Mouse (Mus musculus) liver, embryonic 15.5 days (tissue): Measurements from ENCODE around the gene Trim67. TPM values are rescaled to one million over a fixed set of nuclear protein-coding genes. Genes with fewer than 3 reads are reported as not detected.

ENCODE experiments used
- ATAC-seq: fragments of 200-750 bp; cut with Nextera tagmentation; 2 replicates; pipeline ENCODE4 v1.8.0; 2017; ENCODE audit warnings: moderate number of reproducible peaks, mild to moderate bottlenecking, moderate library complexity; ENCODE audit not compliant: insufficient read depth
- H3K27ac ChIP-seq: fragments of 300-500 bp; sonication (generic); replicated peaks from 2 replicates; pipeline ENCODE4 v1.5.1; 2015; ENCODE audit warnings: mild to moderate bottlenecking, inconsistent platforms
- H3K27me3 ChIP-seq: fragments of 300-500 bp; sonication (generic); 2 replicates; pipeline ENCODE4 v1.6.1; 2015; ENCODE audit warnings: mild to moderate bottlenecking, inconsistent platforms
- H3K36me3 ChIP-seq: fragments of 300-500 bp; sonication (generic); replicated peaks from 2 replicates; pipeline ENCODE4 v1.6.1; 2015; ENCODE audit warnings: moderate library complexity, mild to moderate bottlenecking, inconsistent platforms
- H3K4me1 ChIP-seq: fragments of 300-500 bp; sonication (generic); replicated peaks from 2 replicates; pipeline ENCODE4 v1.6.1; 2015; ENCODE audit warnings: inconsistent platforms
- H3K4me2 ChIP-seq: fragments of 300-500 bp; sonication (generic); 2 replicates; pipeline ENCODE4 v1.6.1; 2015; ENCODE audit warnings: moderate library complexity, mild to moderate bottlenecking, inconsistent platforms
- H3K4me3 ChIP-seq: fragments of 300-500 bp; sonication (generic); replicated peaks from 2 replicates; pipeline ENCODE4 v1.5.1; 2015; ENCODE audit warnings: mild to moderate bottlenecking, inconsistent platforms
- H3K9ac ChIP-seq: fragments of 300-500 bp; sonication (generic); 2 replicates; pipeline ENCODE4 v1.6.1; 2015; ENCODE audit warnings: moderate library complexity, mild to moderate bottlenecking, inconsistent platforms
- H3K9me3 ChIP-seq: fragments of 300-500 bp; sonication (generic); replicated peaks from 2 replicates; pipeline ENCODE4 v1.6.1; 2016; ENCODE audit warnings: inconsistent platforms
- WGBS: fragments of 180-500 bp; shearing (Covaris S2); methylation state at CpG from one replicate; pipeline ENCODE4 v1.1.7; 2015; ENCODE audit warnings: mixed read lengths; ENCODE audit not compliant: insufficient replicate concordance; 5-methylcytosine and 5-hydroxymethylcytosine counted together
- polyA plus RNA-seq: library from polyadenylated mRNA; unstranded; fragments of >200 nt; fragmentation: Nextera tagmentation; extraction: Ambion mirVana; gene quantifications from 2 replicates; pipeline ENCODE4 v1.2.1, GENCODE M21; 2015

Gene Trim67
- polyA plus RNA-seq, 1 experiment from 2014 or later = 0.01 TPM

DNA sequence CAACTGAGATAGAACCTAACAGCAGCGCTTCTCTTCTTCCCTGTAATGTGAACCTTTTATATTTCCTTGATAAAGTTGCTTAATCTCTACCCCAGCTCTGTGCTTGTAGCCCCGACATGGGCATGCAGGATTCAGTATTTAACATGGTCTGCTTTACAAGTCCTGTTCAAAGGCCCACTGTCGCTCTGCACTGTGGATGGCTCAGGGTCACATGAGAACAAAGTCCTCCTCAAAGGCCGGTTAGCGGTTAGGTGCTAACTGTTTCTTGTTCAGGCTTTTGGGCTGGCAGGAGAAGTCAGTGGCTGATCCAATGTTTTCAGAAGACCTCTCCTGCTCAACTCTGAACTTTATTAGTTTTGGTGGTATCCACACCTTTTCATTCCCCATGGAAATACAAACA, 52.7 kb downstream of the Trim67 start:
- H3K27ac ChIP-seq = no peak overlapping the region
- H3K9ac ChIP-seq = no peak overlapping the region
- H3K4me3 ChIP-seq = no peak overlapping the region
- no peak overlapping the region for H3K4me2 ChIP-seq
- WGBS = 71% methylated on average over 5 of the region's 5 CpGs
- ATAC-seq = peak; percentile 51; the same call in 1 of the 2 replicates
- H3K9me3 ChIP-seq = no peaks in the 10 kb centered on the region
- H3K4me1 ChIP-seq = peaks cover 13% of the 10 kb centered on the region; the same call in 1 of the 2 replicates
- no peaks in the 10 kb centered on the region for H3K27me3 ChIP-seq
- H3K36me3 ChIP-seq = peaks cover 14% of the 10 kb centered on the region

DNA sequence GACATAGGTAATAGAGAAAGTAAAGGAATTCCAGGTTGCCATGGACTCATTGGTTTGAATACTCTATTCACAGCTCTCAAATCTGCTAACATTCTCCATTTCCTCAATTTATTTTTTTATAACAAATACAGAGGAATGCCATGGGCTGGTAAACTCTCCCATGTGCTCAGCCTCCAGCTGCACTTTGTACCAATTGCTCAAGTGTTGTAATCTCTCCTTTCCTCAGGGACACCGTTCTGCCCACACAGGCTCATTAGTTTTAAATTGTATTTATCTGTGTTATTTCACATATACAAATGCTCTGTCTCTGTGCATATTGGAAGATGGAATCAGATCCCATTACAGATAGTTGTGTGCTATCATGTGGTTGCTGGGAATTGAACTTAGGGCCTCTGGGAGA, 60.6 kb downstream of the Trim67 start:
- no peaks in the 10 kb centered on the region for H3K4me1 ChIP-seq
- no peak overlapping the region for H3K4me3 ChIP-seq
- no peak for ATAC-seq
- H3K9ac ChIP-seq = no peak overlapping the region
- peaks cover 60% of the 10 kb centered on the region for H3K36me3 ChIP-seq
- H3K4me2 ChIP-seq = no peak overlapping the region
- no peak overlapping the region for H3K27ac ChIP-seq
- no peaks in the 10 kb centered on the region for H3K27me3 ChIP-seq
- 88% methylated on average over 1 of the region's 1 CpGs for WGBS
- no peaks in the 10 kb centered on the region for H3K9me3 ChIP-seq

DNA sequence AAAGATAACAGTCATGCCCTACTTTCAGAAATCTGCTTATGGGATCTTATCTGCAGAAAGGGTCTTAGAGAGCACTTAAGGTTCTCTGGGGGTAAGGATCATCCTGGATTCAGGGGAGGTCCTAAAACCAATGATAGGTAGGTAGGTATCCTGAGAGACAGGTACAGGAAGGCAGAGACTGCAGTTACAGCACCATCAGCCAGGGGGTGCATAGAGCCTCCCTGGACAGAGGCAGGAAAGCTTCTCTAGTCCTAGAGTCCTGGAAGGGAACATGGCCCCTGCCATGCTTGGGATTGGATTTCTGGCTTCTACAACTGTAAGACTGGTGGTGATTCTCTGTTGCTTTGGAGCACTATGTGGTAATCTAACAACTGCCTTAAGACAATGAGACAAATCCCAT, 66.6 kb downstream of the Trim67 start:
- Histone ChIP-seq H3K27ac (no peak overlapping the region), H3K4me1 (peaks cover 24% of the 10 kb centered on the region)

DNA sequence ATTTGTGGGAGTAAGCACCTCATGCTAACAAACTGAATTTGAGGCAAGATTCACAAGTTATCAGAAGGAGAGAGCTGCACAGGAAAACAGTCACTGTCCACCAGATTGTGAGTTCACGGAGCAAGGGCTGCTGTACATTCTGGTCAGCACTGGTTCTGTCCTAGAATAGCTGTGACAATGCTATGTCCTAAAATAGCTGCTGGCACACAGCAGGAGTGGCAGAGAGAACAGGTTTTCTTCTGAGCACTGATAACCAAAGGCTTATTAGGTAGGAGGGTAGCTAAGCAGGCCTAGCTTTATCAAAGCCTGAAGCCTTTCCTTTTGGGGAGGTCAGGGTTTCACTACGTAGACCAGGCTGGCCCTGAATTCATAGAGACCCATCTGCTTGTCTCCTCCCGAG, 67.3 kb downstream of the Trim67 start:
- no peaks in the 10 kb centered on the region for H3K27me3 ChIP-seq
- no peak overlapping the region for H3K4me3 ChIP-seq
- WGBS = 83% methylated on average over 3 of the region's 3 CpGs
- H3K9me3 ChIP-seq = no peaks in the 10 kb centered on the region
- no peak overlapping the region for H3K4me2 ChIP-seq
- H3K9ac ChIP-seq = no peak overlapping the region
- no peak overlapping the region for H3K27ac ChIP-seq
- peaks cover 31% of the 10 kb centered on the region for H3K4me1 ChIP-seq
- no peak for ATAC-seq
- peaks cover 53% of the 10 kb centered on the region for H3K36me3 ChIP-seq

More for the DNA sequence above, 66.6 kb downstream of the Trim67 start:
- Histone ChIP-seq H3K4me3 (no peak overlapping the region), H3K4me2 (no peak overlapping the region), H3K36me3 (peaks cover 60% of the 10 kb centered on the region), H3K9me3 (no peaks in the 10 kb centered on the region), H3K27me3 (no peaks in the 10 kb centered on the region), H3K9ac (no peak overlapping the region)
- no peak for ATAC-seq

DNA sequence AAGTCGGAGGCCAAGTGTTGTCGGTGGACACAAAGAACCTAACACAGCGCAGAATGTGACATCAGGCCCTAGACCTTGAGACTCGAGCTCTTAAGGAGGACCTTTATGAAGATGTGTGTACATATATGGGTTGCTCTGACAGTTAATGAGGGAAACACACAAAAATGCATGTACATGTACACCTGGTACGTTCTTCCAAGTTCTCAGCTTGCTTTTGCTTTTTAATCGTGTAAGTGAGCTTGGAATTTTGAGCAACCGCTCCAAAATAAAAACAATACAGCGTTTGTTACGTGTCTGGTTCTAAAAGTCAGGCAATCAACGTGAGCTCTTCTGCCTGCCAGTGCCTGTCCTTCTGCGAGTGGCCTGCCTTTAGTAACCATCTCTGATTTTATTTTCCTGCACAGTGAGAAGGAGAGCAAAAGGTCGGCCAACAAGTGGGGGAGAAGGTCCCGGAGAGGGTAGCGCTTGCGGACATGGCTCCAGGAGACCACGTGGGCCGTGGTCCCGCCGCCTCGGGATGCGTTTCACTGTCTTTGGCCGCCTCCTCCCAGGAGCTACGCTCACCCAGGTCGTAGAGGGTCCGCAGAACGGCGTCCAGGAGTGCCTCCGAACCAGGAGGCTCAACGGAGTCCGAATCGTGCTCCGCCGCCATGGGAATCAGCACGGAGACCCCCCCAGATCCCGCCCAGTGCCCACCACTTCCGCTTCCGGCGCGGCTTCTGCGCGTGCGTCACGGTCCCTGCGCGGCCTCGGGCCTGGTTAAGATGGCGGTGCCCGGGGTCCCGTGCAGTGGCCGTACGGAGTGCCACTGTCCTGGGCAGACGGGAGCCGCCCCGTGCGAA, 69.7 kb downstream of the Trim67 start, which contains the start of the genes Gnpat and 2810004N23Rik:
Gnpat (plus strand) TSS at position 713 of the 842 bp plus-strand sequence.
2810004N23Rik (minus strand) TSS at position 800 of the 842 bp plus-strand sequence.
- peak; percentile 93 for ATAC-seq
- Histone ChIP-seq H3K9me3 (no peaks in the 10 kb centered on the region), H3K4me2 (peak within 1 kb of the TSS; percentile 74), H3K27me3 (no peaks in the 10 kb centered on the region), H3K36me3 (peaks cover 31% of the 10 kb centered on the region), H3K9ac (peak within 1 kb of the TSS; percentile 91), H3K27ac (peak within 1 kb of the TSS; percentile 85), H3K4me3 (peak within 1 kb of the TSS; percentile 95), H3K4me1 (peaks cover 54% of the 10 kb centered on the region)
- WGBS = under 1% methylated on average over 55 of the region's 55 CpGs

DNA sequence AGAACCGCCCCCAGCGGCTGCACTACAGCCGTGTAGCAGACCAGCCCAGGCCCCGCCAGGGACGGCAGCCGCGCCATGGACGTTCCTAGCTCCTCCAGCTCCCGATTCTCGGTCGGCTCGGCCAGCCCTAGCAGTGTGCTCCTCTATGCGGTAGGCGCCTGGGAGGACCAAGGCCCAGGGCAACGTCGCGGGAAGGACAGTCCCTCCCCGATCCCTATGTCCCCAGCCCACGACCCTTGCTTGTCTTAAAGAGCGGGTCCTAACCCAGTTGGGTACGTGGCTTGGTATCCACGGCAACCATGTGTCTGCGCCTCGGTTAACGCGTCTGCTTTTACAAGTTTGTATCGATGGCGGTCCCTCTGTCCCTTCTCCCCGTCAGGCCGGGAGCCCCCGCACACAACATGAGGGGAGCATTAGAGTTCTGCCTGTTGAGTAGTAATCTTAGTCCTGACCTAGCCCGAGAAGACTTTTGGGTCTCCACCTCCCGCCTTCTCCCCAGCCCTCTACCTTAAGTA, 70.3 kb downstream of the Trim67 start:
- Histone ChIP-seq H3K27me3 (no peaks in the 10 kb centered on the region), H3K27ac (peak overlapping the region; percentile 85), H3K9ac (peak overlapping the region; percentile 91), H3K4me2 (peak overlapping the region; percentile 74), H3K36me3 (peaks cover 24% of the 10 kb centered on the region), H3K4me3 (peak overlapping the region; percentile 95), H3K4me1 (peaks cover 55% of the 10 kb centered on the region), H3K9me3 (no peaks in the 10 kb centered on the region)
- ATAC-seq = peak; percentile 37
- 0% methylated on average over 33 of the region's 33 CpGs for WGBS

DNA sequence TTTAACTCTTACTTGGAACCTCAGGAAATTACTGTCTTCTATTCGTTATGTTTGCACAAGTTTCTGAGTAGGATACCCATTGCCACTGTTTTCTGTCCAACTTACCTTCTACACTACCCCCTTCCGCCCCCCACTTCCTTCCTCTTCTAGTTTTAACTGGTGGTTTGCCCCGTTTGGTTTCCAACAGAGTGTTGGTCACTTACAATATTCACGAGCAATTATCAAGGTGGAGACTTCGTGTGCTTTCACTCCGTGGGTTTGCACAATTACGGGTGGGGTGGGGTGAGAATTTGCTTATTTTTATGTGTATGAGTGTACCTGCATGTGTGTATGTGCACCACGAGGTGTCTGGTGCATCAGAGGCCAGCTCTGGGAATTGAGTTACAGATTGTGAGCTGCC, 70.8 kb downstream of the Trim67 start:
- Histone ChIP-seq H3K36me3 (peaks cover 19% of the 10 kb centered on the region), H3K27ac (peak overlapping the region; percentile 85; the same call in 1 of the 2 replicates), H3K4me2 (peak overlapping the region; percentile 74), H3K9ac (peak overlapping the region; percentile 91), H3K9me3 (no peaks in the 10 kb centered on the region), H3K27me3 (no peaks in the 10 kb centered on the region), H3K4me1 (peaks cover 55% of the 10 kb centered on the region), H3K4me3 (peak overlapping the region; percentile 95)
- WGBS = under 1% methylated on average over 8 of the region's 8 CpGs
- ATAC-seq = no peak

DNA sequence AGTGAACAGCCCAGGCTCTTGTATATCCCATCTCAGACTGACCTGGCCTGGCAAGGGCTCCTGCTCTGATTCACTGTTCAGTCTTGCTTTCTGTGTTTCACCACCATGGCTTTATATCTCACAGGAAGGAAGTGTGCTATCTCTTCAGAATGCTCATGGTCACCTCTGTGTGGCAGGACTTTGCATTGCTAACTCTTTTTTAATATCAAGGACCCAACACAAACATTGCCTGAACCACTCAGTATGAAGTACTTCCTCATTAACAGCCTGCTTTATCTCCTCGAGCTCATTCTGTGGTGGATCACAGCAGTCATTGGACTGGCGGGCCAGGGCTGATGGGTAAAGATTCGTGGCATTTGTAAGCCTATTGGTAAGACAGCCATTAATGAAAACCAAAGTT, 73.8 kb downstream of the Trim67 start:
- 12% methylated on average over 3 of the region's 3 CpGs for whole genome bisulfite sequencing
- Histone ChIP-seq H3K9me3 (no peaks in the 10 kb centered on the region), H3K4me3 (no peak overlapping the region), H3K4me2 (no peak overlapping the region), H3K27me3 (no peaks in the 10 kb centered on the region), H3K4me1 (peaks cover 48% of the 10 kb centered on the region), H3K36me3 (peaks cover 14% of the 10 kb centered on the region), H3K27ac (no peak overlapping the region), H3K9ac (no peak overlapping the region)
- ATAC-seq = no peak

DNA sequence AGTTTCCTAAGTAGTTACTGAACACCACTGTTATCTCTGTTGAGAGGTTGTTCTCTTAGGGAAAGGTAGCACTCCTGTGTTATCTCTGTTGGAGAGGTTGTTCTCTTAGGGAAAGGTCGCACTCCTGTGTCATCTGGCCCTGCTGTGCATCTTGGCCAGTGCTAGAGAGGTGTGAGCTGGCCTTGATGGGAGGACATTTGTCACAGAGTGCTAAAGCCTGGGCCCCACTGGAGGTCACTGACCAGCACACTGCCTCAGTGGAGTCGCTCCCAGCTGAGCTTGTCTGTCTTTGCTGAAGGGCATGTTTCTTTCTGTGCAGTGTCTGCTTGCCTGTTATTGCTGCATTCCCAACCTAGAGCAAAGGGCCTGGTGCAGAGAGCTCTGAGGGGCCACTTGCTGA, 74.2 kb downstream of the Trim67 start:
- Histone ChIP-seq H3K36me3 (peaks cover 19% of the 10 kb centered on the region), H3K4me3 (no peak overlapping the region), H3K4me1 (peaks cover 45% of the 10 kb centered on the region), H3K27me3 (no peaks in the 10 kb centered on the region), H3K27ac (no peak overlapping the region), H3K4me2 (no peak overlapping the region), H3K9ac (no peak overlapping the region), H3K9me3 (no peaks in the 10 kb centered on the region)
- no peak for ATAC-seq
- 45% methylated on average over 2 of the region's 2 CpGs for WGBS

DNA sequence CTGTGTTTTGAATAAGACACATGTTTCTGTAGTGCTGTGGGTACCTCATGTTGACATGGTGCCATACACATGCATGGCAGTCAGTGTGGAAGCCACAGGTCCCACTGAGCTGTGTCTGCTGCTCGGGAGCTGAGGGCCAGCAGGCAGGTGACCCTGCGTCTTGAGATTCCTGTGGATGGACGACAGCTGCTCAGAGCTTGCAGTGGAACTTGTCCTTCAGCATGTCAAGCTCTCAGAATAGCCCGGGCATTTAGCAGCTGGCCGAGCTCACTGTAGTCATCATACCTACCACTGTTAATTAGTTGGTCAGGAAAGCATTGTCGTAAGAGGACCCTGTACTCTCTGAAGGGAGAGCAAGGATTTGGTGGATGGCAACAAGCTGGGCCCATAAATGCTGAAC, 76.8 kb downstream of the Trim67 start:
- Histone ChIP-seq H3K4me1 (peaks cover 33% of the 10 kb centered on the region), H3K4me2 (no peak overlapping the region), H3K36me3 (peaks cover 45% of the 10 kb centered on the region), H3K27ac (no peak overlapping the region), H3K4me3 (no peak overlapping the region), H3K9ac (no peak overlapping the region), H3K27me3 (no peaks in the 10 kb centered on the region), H3K9me3 (no peaks in the 10 kb centered on the region)
- ATAC-seq = no peak
- 79% methylated on average over 6 of the region's 6 CpGs for WGBS

DNA sequence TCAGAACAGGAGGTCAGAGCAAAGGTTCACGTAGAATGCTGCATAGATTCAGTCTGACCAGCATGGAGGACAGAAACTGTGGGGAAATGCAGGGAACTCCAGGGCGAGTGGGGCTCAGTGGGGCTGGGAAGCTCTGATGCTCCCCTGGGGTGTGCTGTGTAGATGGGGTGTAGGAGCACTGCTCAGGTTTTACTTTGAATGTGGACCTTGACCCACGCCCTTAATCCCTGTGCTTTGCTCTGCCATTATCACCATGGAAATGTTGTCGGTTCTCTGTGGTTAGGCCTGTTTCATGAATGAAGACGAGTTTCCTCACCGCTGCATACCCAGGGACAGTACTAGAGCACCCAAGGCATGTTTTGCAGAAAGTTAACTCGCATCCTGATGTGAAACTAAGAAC, 78.6 kb downstream of the Trim67 start:
- Histone ChIP-seq H3K9ac (no peak overlapping the region), H3K4me1 (peaks cover 16% of the 10 kb centered on the region), H3K27ac (no peak overlapping the region), H3K4me2 (no peak overlapping the region), H3K4me3 (no peak overlapping the region), H3K36me3 (peaks cover 61% of the 10 kb centered on the region), H3K27me3 (no peaks in the 10 kb centered on the region), H3K9me3 (no peaks in the 10 kb centered on the region)
- 75% methylated on average over 7 of the region's 7 CpGs for WGBS
- no peak for ATAC-seq
